Mouse (Mus musculus) liver, embryonic 18 days (tissue): ENCODE results near the gene Tshz3. TPM values are rescaled to one million over a fixed set of nuclear protein-coding genes. Genes with fewer than 3 reads are reported as not detected.

Source experiments
- polyA plus RNA-seq: library from polyadenylated mRNA; depleted of rRNA; stranded (reverse); fragments of >200 nt; gene quantifications from 2 replicates; pipeline ENCODE4 v1.2.3, GENCODE M21; 2012; rRNA removed

Tshz3 gene
- 0.42 and 0.65 TPM in 2 replicates for polyA plus RNA-seq

DNA sequence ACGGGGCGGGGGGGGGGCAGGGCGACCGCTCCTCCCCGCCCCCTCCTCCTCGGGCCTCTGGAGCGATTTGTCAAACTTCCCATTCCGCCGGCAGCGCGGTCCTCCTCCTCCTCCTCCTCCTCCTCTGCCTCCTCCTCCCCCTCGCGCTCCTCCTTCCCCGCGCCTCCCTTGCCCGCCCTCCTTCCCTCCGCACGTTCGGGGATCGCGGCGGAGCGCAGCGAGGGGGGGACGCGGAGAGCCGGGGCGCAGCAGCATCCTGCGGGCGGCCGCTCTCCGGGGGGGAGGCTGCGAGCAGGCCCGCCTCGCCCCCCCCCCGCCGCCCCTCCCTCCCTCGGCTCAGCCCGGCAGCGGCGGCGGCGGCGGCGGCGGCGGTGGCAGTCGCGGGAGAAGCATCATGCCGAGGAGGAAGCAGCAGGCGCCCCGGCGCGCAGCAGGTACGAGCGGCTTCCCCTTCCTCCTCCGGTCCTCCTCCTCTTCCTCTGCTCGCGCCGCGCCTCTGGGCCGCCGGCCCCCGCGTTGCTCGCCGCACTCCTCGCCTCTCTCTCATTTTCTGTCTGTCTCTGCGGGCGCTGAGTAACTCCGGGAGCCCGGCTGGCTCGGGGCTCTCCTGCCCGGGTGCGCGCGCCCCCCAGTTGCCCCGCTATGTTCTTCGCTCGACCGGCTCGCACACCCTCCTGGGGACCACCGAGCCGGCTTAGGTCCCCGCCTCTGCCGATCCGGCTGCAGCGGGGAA, at the start of gene Tshz3:
Gene Tshz3 (plus strand): TSS at position 263 of the 733 bp plus-strand sequence.

